Mouse (Mus musculus) C2C12 (cell line): Measurements from ENCODE around the gene Zglp1. TPM values are rescaled to one million over a fixed set of nuclear protein-coding genes. Genes with fewer than 3 reads are reported as not detected.

ENCODE experiments used
- H3K27me3 ChIP-seq: one replicate; pipeline ENCODE4 v1.6.1; 2011; ENCODE audit not compliant: control insufficient read depth, insufficient read depth, insufficient read length
- H3K36me3 ChIP-seq: one replicate; pipeline ENCODE4 v1.6.1; 2011; ENCODE audit not compliant: control insufficient read depth, insufficient read depth
- H3K4me3 ChIP-seq: one replicate; pipeline ENCODE4 v1.5.1; 2011; ENCODE audit warnings: mild to moderate bottlenecking, control low read depth; ENCODE audit not compliant: poor library complexity, insufficient read depth, severe bottlenecking
- H3K79me2 ChIP-seq: one replicate; pipeline ENCODE4 v1.6.1; 2011; ENCODE audit not compliant: control insufficient read depth, insufficient read depth
- H3K79me3 ChIP-seq: one replicate; pipeline ENCODE4 v1.6.1; 2011; ENCODE audit warnings: low read depth, control low read depth
- H3ac ChIP-seq: one replicate; pipeline ENCODE3; 2011; ENCODE audit warnings: low read depth; ENCODE audit not compliant: control insufficient read depth, insufficient read length
- CEBPB ChIP-seq: IDR thresholded peaks from one replicate; pipeline ENCODE4 v1.6.1; 2011; ENCODE audit warnings: low read depth, mild to moderate bottlenecking, control low read depth, moderate library complexity
- CTCF ChIP-seq: IDR thresholded peaks from one replicate; pipeline ENCODE4 v1.5.1; 2011; ENCODE audit not compliant: control insufficient read depth, insufficient read depth, insufficient read length
- FOSL1 ChIP-seq: IDR thresholded peaks from one replicate; pipeline ENCODE4 v1.8.0; 2011; ENCODE audit warnings: mild to moderate bottlenecking, low read length; ENCODE audit not compliant: poor library complexity, insufficient read depth, severe bottlenecking
- MAX ChIP-seq: IDR thresholded peaks from one replicate; pipeline ENCODE4 v1.6.1; 2011; ENCODE audit warnings: mild to moderate bottlenecking, control low read depth
- MYOD1 ChIP-seq: IDR thresholded peaks from one replicate; pipeline ENCODE4 v1.6.1; 2011; ENCODE audit warnings: low read depth; ENCODE audit not compliant: control insufficient read depth, insufficient read length
- MYOG ChIP-seq: IDR thresholded peaks from one replicate; pipeline ENCODE4 v1.6.1; 2011; ENCODE audit not compliant: control insufficient read depth, insufficient read length; ENCODE audit errors: extremely low read depth
- USF1 ChIP-seq: IDR thresholded peaks from one replicate; pipeline ENCODE4 v1.6.1; 2011; ENCODE audit warnings: low read depth, mild to moderate bottlenecking, control low read depth, moderate library complexity
- polyA plus RNA-seq: library from polyadenylated mRNA; unstranded; fragments of >200 nt; fragmentation: generic; extraction: Trizol; gene quantifications from one replicate; pipeline ENCODE4 v1.2.1, GENCODE M21; 2012; ENCODE audit warnings: missing spikeins

Gene Zglp1
- polyA plus RNA-seq, 1 experiment, result 0.43 TPM

DNA sequence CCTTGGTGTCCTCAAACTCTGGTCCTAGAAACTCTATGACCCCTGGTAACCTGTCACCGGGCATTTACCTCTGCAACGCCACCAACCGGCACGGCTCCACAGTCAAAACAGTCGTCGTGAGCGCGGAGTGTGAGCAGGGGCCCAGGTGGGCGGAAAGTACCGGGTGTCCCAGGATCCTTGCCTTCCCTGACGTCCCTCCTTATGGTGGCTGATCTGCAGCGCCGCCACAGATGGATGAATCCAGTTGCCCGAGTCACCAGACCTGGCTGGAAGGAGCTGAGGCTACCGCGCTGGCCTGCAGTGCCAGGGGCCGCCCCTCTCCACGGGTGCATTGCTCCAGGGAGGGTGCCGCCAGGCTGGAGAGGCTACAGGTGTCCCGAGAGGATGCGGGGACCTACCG, 30.2 kb downstream of the Zglp1 start:
- H3ac ChIP-seq, result no peak overlapping the region
- H3K79me2 ChIP-seq, result no peaks in the 10 kb centered on the region
- H3K4me3 ChIP-seq, result no peak overlapping the region
- TF ChIP-seq USF1 (no peak), MYOD1 (no peak), MYOG (no peak), CEBPB (no peak), MAX (no peak), FOSL1 (no peak), CTCF (no peak)
- no peaks in the 10 kb centered on the region for H3K79me3 ChIP-seq
- no peaks in the 10 kb centered on the region for H3K36me3 ChIP-seq
- H3K27me3 ChIP-seq, result peaks cover 39% of the 10 kb centered on the region

- no peaks in the 10 kb centered on the region for H3K36me3 ChIP-seq
- no peak overlapping the region for H3ac ChIP-seq
- H3K79me2 ChIP-seq, result no peaks in the 10 kb centered on the region
- TF ChIP-seq MYOD1, result no peak
- H3K79me3 ChIP-seq, result no peaks in the 10 kb centered on the region
- H3K4me3 ChIP-seq, result no peak overlapping the region
- H3K27me3 ChIP-seq, result peaks cover 39% of the 10 kb centered on the region
Observed at GRCm38 (mm10) chr9:21036161-21036560, 30.7 kb downstream of the Zglp1 start.

DNA sequence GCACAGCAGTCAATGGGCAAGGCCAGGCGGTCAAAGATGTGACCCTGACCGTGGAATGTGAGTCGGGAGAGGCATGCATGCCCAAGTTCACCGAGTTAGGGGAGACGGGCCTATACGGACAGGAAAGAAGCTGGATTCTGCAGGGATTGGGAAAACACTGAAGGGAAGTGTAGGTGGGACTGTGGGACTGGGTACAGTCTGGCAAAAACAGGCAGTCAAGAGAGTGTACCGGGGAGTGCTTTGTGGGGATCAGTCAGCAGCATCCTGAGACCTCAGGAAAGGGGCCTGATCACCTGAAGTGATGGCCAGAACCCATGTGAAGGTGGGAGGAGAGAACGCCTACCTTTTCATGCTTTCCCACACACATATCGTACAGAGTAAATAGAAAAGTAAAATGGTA, 31.3 kb downstream of the Zglp1 start:
- Histone ChIP-seq H3K4me3 (no peak overlapping the region), H3K79me3 (no peaks in the 10 kb centered on the region), H3K27me3 (peaks cover 39% of the 10 kb centered on the region), H3K36me3 (no peaks in the 10 kb centered on the region), H3ac (no peak overlapping the region), H3K79me2 (no peaks in the 10 kb centered on the region)
- TF ChIP-seq CEBPB (no peak), USF1 (no peak), CTCF (no peak)

GRCm38 (mm10) chr9:21034481-21035085, 32.3 kb downstream of the Zglp1 start:
- no peak for TF ChIP-seq FOSL1
- TF ChIP-seq MYOG, result no peak
- no peak for TF ChIP-seq CTCF
- TF ChIP-seq MAX, result no peak
- TF ChIP-seq USF1, result no peak
- no peak for TF ChIP-seq MYOD1
- no peak for TF ChIP-seq CEBPB
- Histone ChIP-seq H3K4me3 (no peak overlapping the region), H3ac (no peak overlapping the region)

GRCm38 (mm10) chr9:21033136-21033535, 33.8 kb downstream of the Zglp1 start:
- TF ChIP-seq USF1, result no peak
- TF ChIP-seq MYOD1, result no peak
- no peak for TF ChIP-seq CEBPB
- no peak for TF ChIP-seq FOSL1
- no peak for TF ChIP-seq MYOG
- TF ChIP-seq MAX, result no peak
- TF ChIP-seq CTCF, result no peak
- H3K27me3 ChIP-seq, result peaks cover 28% of the 10 kb centered on the region

More at GRCm38 (mm10) chr9:21034481-21035085, 32.3 kb downstream of the Zglp1 start:
- Histone ChIP-seq H3K27me3 (peaks cover 34% of the 10 kb centered on the region), H3K79me3 (no peaks in the 10 kb centered on the region), H3K79me2 (no peaks in the 10 kb centered on the region), H3K36me3 (no peaks in the 10 kb centered on the region)

GRCm38 (mm10) chr9:21032491-21032890, 34.4 kb downstream of the Zglp1 start:
- Histone ChIP-seq H3K4me3 (no peak overlapping the region), H3K79me3 (no peaks in the 10 kb centered on the region), H3K27me3 (peaks cover 21% of the 10 kb centered on the region), H3ac (no peak overlapping the region), H3K36me3 (no peaks in the 10 kb centered on the region), H3K79me2 (no peaks in the 10 kb centered on the region)
- TF ChIP-seq CEBPB (no peak), FOSL1 (no peak), USF1 (no peak), MYOG (no peak), MAX (no peak), MYOD1 (no peak), CTCF (no peak)

More at GRCm38 (mm10) chr9:21033136-21033535, 33.8 kb downstream of the Zglp1 start:
- H3K79me2 ChIP-seq, result no peaks in the 10 kb centered on the region
- no peaks in the 10 kb centered on the region for H3K36me3 ChIP-seq
- H3K79me3 ChIP-seq, result no peaks in the 10 kb centered on the region
- peak overlapping the region; percentile 69 for H3ac ChIP-seq
- peak overlapping the region; percentile 21 for H3K4me3 ChIP-seq
